Mouse (Mus musculus) lung, postnatal 25 days (tissue): ENCODE measurements around the gene Gm47969.

ENCODE experiments used
- DNase-seq: peaks from one replicate; pipeline ENCODE4 v3.0.0; 2022; ENCODE audit warnings: low spot score

Gm47969 gene

GRCm38 (mm10) chr1:83076190-83076917, 31.6 kb downstream of the Gm47969 start:
- DNase-seq, result no peak

DNA sequence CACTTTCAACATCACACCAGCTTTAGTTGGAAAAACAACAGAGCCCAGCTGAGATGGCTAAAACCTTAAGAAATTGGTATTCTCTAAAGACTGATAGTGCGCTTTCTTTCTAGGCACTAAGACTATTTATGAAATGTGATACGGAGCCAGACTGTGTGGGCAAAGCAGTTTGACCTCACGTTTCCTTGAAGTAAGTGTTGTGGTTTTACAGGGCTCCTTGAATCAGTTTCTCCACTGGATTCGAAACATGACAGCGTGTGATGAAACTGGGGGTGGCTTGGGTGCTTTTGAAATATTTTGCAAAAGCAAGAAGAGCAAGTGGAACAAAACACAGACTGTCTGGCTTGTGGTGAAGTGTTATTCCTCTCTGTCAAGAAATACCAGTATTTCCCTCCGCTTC, 32.3 kb downstream of the Gm47969 start:
- no peak for DNase-seq

DNA sequence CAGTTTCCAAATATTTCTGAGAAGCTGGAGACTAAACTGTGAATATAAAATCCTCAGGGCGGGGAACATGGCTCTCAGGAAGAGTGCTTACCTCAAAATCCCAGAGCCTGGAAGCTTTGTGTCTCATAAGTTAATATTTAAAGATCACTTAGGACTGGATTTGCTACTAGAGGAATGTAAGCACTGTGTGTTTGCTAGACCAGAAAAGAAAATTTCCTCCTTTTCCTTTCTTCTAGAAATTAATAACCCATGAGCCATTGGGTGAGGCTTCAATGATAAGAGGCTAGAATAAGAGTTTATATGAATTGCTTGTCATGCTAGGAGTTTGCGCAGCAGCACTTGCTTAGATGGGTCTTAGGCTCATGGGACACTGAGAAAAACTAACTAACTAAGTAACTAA, 40.1 kb downstream of the Gm47969 start:
- DNase-seq, result no peak

DNA sequence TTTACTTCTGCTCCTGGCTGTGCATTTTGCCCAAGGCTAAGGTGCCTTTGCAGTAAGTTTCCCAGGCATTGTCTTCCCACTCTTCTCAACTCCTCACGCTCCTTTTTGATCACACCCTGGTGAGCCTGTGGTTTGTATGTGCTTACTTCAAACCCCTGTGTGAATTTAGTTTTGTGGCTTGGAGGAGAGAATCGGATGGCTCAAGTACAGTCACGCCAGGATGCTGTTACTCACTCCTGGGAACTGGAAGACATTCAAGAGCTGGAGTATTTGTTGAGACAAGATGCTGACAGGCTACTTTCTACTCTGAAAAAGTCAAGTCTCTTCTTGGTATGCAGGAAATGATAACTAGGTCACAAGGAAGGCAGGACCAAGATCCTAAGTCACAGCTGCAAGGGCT, 46.5 kb downstream of the Gm47969 start:
- DNase-seq, result no peak
